Mouse (Mus musculus) E14TG2a.4 (cell line): Measurements from ENCODE around the gene Olfr1156.

Experiments
- CTCF ChIP-seq: conservative IDR thresholded peaks from 2 replicates; pipeline ENCODE4 v1.5.1; 2014; ENCODE audit warnings: low read length
- POU5F1 ChIP-seq: IDR thresholded peaks from 2 replicates; pipeline ENCODE4 v1.6.1; 2014; ENCODE audit warnings: low read length, borderline replicate concordance

- TF ChIP-seq CTCF (no peak), POU5F1 (no peak)
Observed at GRCm38 (mm10) chr2:87905066-87905465, 47.8 kb downstream of the Olfr1156 start, which contains the start of gene Olfr1154.
